Mouse (Mus musculus) testis, adult 2 months (tissue): ENCODE results near the gene Inpp5k.

ENCODE experiments used
- CTCF ChIP-seq: fragments of 200-500 bp; IDR thresholded peaks from 2 replicates; pipeline ENCODE4 v1.5.1; 2012; ENCODE audit warnings: low read depth, mild to moderate bottlenecking, inconsistent platforms, low read length, moderate library complexity; ENCODE audit not compliant: control insufficient read depth, insufficient read depth, insufficient replicate concordance
- POLR2A ChIP-seq: fragments of 200-500 bp; IDR thresholded peaks from 2 replicates; pipeline ENCODE4 v1.6.1; 2012; ENCODE audit warnings: low read depth, mild to moderate bottlenecking, inconsistent platforms, low read length, moderate library complexity; ENCODE audit not compliant: control insufficient read depth

- TF ChIP-seq CTCF (no peak), POLR2A (no peak)
These were observed 35.5 kb downstream of the Inpp5k start for GRCm38 (mm10) chr11:75666296-75666695.
